Mouse (Mus musculus): ENCODE results near the gene Slc10a2. TPM values are rescaled to one million over a fixed set of nuclear protein-coding genes. Genes with fewer than 3 reads are reported as not detected.
"Not testable (repeated sequence)": the region's sequence is repeated elsewhere in the genome, so short reads cannot be mapped to it uniquely, and the experiment has no call there.

Gene Slc10a2
- polyA plus RNA-seq (2016; fragmentation: Nextera tagmentation; extraction: Ambion mirVana): not detected in 2 replicates

DNA sequence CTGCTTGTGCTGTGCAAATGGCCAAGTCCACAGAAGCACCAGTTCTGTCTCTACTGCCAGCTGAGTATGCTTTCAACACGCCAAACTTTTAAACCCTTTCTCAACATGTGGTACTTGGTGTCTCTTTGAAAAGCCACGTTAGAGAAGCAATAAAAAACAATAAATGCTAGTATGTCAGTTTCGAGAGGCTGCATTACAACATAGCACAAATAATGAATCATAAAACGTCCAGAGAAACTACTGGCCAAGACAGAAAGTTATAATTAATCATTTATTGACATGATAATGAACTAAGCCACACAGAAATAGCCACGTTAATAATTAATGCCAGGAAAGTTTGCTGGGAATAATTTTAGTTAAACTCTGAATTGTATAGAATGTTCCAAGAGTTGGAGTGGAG is at the start of gene Slc10a2:
Gene Slc10a2, minus strand, starts transcription at position 166 of the 400 bp plus-strand sequence.
- no peaks in the 10 kb centered on the region for H3K9me3 ChIP-seq
- H3K36me3 ChIP-seq: no peaks in the 10 kb centered on the region
- 77% methylated on average over 5 of the region's 5 CpGs for whole genome bisulfite sequencing
- no peak within 1 kb of the TSS for H3K4me3 ChIP-seq
- H3K27me3 ChIP-seq (ENCODE audit: insufficient read depth, poor library complexity, severe bottlenecking): no peaks in the 10 kb centered on the region
- no peak for DNase-seq (ENCODE audit: low spot score)
- H3K4me1 ChIP-seq (replicated peaks): no peaks in the 10 kb centered on the region
- no peak within 1 kb of the TSS for H3K27ac ChIP-seq

DNA sequence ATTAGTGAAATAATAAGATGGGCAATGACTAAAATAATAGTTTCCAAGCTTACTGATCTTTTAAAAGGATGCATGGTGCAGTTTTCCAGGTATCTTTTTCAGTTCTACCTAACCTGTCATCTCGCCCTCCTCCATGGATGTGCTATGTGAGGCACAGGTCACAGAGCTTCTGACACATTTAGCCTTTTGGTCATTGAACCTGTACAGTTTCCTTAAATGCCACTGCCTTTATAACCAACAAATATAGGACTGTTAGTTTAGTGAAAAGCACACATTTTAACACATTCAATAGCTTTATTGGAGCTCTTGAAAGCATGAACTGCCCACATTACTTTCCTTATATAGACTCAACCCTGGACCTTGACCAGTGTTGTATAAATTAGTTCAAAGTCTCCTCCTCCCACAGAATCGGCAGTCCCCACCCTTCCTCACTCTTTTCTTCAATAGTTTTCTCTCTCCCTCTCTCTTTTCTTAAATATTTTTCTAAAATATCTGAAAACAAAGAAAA is 24.2 kb upstream of the Slc10a2 start:
- no peaks in the 10 kb centered on the region for H3K36me3 ChIP-seq
- H3K27ac ChIP-seq: no peak overlapping the region
- no peaks in the 10 kb centered on the region for H3K4me1 ChIP-seq (replicated peaks)
- H3K9me3 ChIP-seq: no peaks in the 10 kb centered on the region
- no peaks in the 10 kb centered on the region for H3K27me3 ChIP-seq (ENCODE audit: insufficient read depth, poor library complexity, severe bottlenecking)
- no peak overlapping the region for H3K4me3 ChIP-seq
- WGBS: 84% methylated on average over 2 of the region's 2 CpGs
- no peak for DNase-seq (ENCODE audit: low spot score)

DNA sequence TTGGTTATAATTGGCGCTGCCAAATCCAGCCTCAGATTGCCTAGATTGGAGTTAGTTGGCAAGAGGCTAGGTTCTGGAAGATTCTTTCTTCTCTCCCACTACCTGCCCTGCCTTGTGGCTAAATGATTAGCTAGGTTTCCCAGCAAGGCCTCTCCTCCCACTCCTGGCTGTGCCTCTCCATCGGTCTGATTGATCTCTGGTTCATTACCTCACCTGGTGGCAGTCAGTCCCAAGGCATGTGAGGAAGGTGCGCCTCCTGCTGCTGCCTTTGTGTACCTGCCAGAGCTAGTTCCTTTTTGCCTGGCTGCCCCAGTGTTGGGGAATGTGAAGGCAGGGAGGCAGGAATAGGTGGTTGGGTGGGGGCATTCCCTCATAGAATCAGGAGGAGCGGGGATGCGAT is 1.7 kb upstream of the Slc10a2 start:
- Histone ChIP-seq H3K27me3 (ENCODE audit: insufficient read depth, poor library complexity, severe bottlenecking) (no peaks in the 10 kb centered on the region), H3K27ac (no peak overlapping the region), H3K9me3 (no peaks in the 10 kb centered on the region), H3K4me1 (replicated peaks) (no peaks in the 10 kb centered on the region), H3K36me3 (no peaks in the 10 kb centered on the region), H3K4me3 (no peak overlapping the region)
- 71% methylated on average over 5 of the region's 5 CpGs for WGBS
- no peak for DNase-seq (ENCODE audit: low spot score)

DNA sequence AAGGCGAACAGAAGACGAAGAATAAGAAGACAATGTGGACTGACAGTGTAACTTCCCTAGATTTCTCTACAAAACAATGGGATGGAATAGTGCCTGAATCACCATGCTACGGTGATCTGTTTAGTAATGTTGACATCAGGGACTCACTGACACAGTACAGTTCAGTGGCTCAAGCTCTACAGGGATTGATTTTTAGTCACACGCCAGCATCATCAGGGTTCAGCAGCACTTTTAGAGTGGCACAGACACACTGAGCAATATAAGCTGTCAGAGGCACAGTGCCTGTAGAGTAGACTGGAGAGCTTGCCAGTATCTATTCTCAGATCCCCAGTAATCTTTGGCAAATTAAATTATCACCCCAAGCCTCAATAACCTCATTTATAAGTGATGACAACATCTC is 9.8 kb downstream of the Slc10a2 start:
- H3K9me3 ChIP-seq: no peaks in the 10 kb centered on the region
- no peak for DNase-seq (ENCODE audit: low spot score)
- WGBS: 87% methylated on average over 4 of the region's 4 CpGs
- H3K27me3 ChIP-seq (ENCODE audit: insufficient read depth, poor library complexity, severe bottlenecking): no peaks in the 10 kb centered on the region
- no peak overlapping the region for H3K27ac ChIP-seq
- H3K36me3 ChIP-seq: no peaks in the 10 kb centered on the region
- no peak overlapping the region for H3K4me3 ChIP-seq
- H3K4me1 ChIP-seq (replicated peaks): no peaks in the 10 kb centered on the region

DNA sequence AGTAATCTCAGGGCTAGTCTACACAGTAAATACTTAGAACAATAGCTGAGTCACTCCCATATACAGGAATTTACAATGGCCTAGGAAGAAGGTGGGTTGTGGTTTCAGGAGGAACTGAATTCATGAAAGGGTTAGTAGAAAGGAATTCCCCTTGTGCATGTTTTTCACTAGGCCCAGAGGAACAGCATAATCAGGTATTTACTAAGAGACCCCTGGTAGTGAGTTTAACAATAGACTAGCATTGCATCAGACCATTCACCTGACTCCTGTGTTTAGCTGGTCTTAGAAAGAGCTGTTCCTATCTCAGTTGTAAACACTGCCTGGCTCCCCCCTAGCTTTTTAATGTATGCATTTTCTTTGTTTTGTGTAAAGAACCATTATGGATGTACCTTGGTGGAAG is 11.2 kb downstream of the Slc10a2 start:
- not testable (repeated sequence) for H3K4me3 ChIP-seq; DNase-seq (ENCODE audit: low spot score); H3K27ac ChIP-seq; H3K27me3 ChIP-seq (ENCODE audit: insufficient read depth, poor library complexity, severe bottlenecking); H3K36me3 ChIP-seq; H3K4me1 ChIP-seq (replicated peaks); H3K9me3 ChIP-seq

DNA sequence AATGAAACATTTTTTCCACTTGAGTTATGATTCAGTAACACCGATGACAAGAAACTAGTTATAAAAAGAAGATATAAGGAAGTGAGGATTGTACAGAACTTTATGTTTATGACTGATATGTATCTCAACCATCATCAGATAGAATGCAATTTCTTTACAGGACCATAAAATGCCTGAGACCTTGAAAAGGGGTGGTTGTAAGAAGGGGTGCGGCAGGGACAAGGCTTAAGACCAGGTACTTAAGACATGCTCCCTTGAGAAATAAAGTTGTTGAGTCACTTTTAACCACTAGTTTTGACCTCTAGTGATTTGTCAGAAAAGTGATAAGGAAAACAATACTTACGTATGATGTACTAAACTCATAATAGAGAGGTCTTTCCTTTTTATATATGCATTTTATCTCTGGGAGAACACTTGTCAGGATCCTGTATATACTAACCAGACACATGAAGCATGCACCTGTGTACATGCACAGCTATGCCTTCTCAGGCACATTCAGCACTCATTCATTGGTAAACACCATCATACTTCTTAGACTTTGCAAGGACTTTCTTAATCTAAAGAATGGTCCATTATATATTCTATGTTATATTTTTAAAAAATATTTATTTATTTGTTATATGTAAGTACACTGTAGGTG is 31.4 kb downstream of the Slc10a2 start:
- 95% methylated on average over 3 of the region's 3 CpGs for WGBS
- Histone ChIP-seq H3K27ac (no peak overlapping the region), H3K4me1 (replicated peaks) (no peaks in the 10 kb centered on the region), H3K27me3 (ENCODE audit: insufficient read depth, poor library complexity, severe bottlenecking) (no peaks in the 10 kb centered on the region), H3K36me3 (no peaks in the 10 kb centered on the region), H3K4me3 (no peak overlapping the region), H3K9me3 (no peaks in the 10 kb centered on the region)
- no peak for DNase-seq (ENCODE audit: low spot score)

DNA sequence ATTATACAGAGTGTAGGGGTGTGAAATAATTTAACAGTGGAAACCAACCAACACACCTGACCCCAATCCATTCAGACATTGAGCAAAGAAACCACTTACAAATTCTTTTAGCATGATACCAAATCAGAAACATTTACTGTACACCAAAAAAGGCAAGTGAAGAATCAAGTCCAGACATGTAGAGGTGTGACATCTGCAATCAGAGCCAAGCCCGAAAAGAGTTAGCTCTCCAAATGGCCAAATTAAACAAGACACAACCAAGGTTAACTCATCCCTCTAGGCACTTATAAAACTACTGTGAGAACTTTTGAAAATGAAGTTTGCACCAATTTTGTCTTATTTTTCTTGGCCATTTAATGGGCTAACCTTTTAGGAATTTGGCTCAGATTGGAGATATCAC is 46.3 kb downstream of the Slc10a2 start:
- WGBS: 96% methylated on average over 1 of the region's 1 CpGs
- Histone ChIP-seq H3K4me1 (replicated peaks) (no peaks in the 10 kb centered on the region), H3K27ac (no peak overlapping the region), H3K9me3 (no peaks in the 10 kb centered on the region), H3K36me3 (no peaks in the 10 kb centered on the region), H3K4me3 (no peak overlapping the region), H3K27me3 (ENCODE audit: insufficient read depth, poor library complexity, severe bottlenecking) (no peaks in the 10 kb centered on the region)
- no peak for DNase-seq (ENCODE audit: low spot score)

DNA sequence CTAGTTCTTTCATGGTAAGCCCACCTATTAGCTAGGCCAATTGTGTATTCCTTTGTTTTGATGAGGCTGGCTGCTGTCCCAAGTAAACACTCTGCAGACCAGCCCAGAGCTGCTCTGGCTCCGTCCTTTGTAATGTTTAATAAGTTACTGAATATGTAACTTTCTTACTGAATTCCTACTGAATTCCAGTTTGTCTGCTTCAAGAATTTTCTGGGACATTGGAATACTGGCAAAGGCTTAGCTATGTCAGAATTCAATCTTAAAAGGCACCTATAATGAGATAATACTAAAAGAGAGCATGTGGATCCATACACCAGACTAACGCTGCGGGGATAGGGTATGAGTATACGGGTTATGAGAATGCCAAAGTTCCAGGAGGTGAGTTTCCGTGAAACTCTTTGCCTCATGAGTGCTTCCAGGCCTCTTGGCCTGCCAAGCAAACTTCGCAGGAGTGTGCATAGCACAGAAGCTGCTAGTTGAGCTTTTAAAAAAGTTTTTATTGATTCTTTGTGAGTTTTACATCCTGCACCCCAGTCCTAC is 60.7 kb downstream of the Slc10a2 start:
- DNase-seq (ENCODE audit: low spot score); H3K4me1 ChIP-seq (replicated peaks); H3K4me3 ChIP-seq; H3K27ac ChIP-seq; H3K36me3 ChIP-seq; H3K27me3 ChIP-seq (ENCODE audit: insufficient read depth, poor library complexity, severe bottlenecking); H3K9me3 ChIP-seq: not testable (repeated sequence)
- 86% methylated on average over 6 of the region's 6 CpGs for WGBS

DNA sequence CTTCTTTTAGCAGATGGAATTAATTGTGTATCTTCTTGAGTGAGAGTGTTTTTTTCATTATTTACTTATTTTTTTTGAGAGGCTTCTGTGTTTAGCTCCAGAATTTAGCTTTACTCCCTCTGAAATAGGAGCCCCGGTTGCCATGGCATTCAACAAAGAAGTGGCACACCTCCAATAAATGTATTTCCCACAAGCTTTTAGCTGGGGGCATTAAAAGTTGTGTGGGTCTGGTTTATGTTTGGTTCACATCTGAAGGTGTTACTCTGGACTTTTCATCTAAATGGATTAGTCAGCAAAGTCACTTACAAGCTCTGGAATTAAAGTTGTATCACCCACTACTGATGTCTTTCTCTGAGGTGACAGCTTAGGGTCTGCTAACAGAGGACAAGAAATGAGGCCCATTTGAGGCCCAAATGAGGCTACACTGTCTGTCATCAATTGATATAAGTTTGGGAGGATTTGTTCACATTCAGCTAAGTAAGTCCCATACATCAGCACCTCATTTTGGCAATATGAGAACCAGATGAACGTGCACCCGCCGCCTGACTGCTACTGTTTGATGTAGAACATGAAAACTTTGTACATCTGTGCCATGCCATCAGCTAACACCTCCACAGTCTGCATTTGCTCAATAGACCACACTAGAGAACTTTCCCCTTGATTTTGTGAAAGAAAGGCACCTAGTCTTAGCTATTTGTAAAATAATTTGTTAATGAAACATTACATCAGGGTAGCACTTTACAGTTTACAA is 66.2 kb downstream of the Slc10a2 start:
- WGBS: 84% methylated on average over 4 of the region's 4 CpGs
- H3K27me3 ChIP-seq (ENCODE audit: insufficient read depth, poor library complexity, severe bottlenecking): no peaks in the 10 kb centered on the region
- no peaks in the 10 kb centered on the region for H3K9me3 ChIP-seq
- H3K36me3 ChIP-seq: no peaks in the 10 kb centered on the region
- DNase-seq (ENCODE audit: low spot score): no peak
- H3K4me3 ChIP-seq: no peak overlapping the region
- H3K27ac ChIP-seq: no peak overlapping the region
- no peaks in the 10 kb centered on the region for H3K4me1 ChIP-seq (replicated peaks)
